Mouse (Mus musculus): ENCODE data around the gene Chia1. TPM values are rescaled to one million over a fixed set of nuclear protein-coding genes. Genes with fewer than 3 reads are reported as not detected.

Gene Chia1
- polyA plus RNA-seq, 1 experiment from 2014 or later, result not detected

DNA sequence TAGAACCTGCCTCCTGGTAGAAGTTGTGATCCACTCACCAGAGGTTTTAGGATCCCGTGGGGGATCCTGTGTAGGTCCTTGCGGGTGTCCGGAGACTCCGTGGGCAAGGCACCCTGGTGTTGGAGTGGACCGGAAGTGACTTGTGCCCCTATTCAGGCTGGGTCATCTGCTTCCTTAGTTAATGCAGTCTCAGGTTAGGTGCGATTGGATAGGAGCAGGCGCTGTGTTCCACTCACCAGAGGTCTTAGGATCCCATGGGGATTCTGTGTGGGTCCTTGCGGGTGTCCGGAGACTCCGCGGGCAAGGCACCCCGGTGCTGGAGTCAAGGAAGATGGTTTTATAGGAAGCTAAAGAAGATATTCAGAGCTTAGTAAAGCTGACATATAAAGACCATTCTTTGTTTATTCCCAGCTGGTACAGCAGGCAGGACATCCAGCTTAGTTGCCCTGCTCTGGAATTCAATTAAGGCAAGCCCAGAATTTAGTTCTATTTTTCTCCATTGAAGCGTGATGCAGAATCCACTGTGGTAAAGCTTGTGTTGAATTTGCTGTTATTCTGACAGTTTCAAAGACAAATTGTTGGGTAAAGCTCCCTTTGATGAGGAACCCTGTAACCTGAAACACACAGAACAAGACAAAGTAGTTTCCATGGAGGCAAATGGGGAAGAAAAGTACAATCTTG lies 64.6 kb downstream of the Chia1 start:
- ATAC-seq, result no peak

More for the DNA sequence above, 64.6 kb downstream of the Chia1 start:
- Histone ChIP-seq H3K36me3 (ENCODE audit: control insufficient read depth, insufficient read depth) (no peaks in the 10 kb centered on the region), H3K4me1 (replicated peaks; ENCODE audit: control insufficient read depth, insufficient read depth, low read length) (no peaks in the 10 kb centered on the region), H3K9me3 (ENCODE audit: control insufficient read depth) (no peaks in the 10 kb centered on the region), H3K27ac (ENCODE audit: low read depth, low read length) (no peak overlapping the region), H3K4me3 (ENCODE audit: low read depth, low read length) (no peak overlapping the region), H3K27me3 (replicated peaks; ENCODE audit: control insufficient read depth, insufficient read depth, low read length) (no peaks in the 10 kb centered on the region), H3K4me2 (replicated peaks; ENCODE audit: low read depth) (no peak overlapping the region), H3K9ac (ENCODE audit: low read depth, low read length) (no peak overlapping the region)
- 84% methylated on average over 13 of the region's 13 CpGs for WGBS
- no peak for TF ChIP-seq CTCF (IDR thresholded peaks at IDR 0.05; ENCODE audit: low read depth)

Other genes starting within 250 kb of the Chia1 start
- 0.43 TPM in 2 replicates for gene Adora3, start 242.4 kb upstream of the Chia1 start, polyA plus RNA-seq (2015; fragmentation: Nextera tagmentation; extraction: Ambion mirVana)
- 0.44 and 0.48 TPM in 2 replicates for gene Tmigd3, start 242.3 kb upstream of the Chia1 start, polyA plus RNA-seq (2015; fragmentation: Nextera tagmentation; extraction: Ambion mirVana)
- 0.89 and 1.7 TPM in 2 replicates for gene I830077J02Rik, start 180.6 kb upstream of the Chia1 start, polyA plus RNA-seq (2015; fragmentation: Nextera tagmentation; extraction: Ambion mirVana)
- gene Wdr77, start 153.9 kb upstream of the Chia1 start, polyA plus RNA-seq (2015; fragmentation: Nextera tagmentation; extraction: Ambion mirVana), result 33.1 and 33.4 TPM in 2 replicates
- 556 and 605 TPM in 2 replicates for gene Atp5f1, start 153.1 kb upstream of the Chia1 start, polyA plus RNA-seq (2015; fragmentation: Nextera tagmentation; extraction: Ambion mirVana)
- gene Ovgp1, start 139.5 kb upstream of the Chia1 start, polyA plus RNA-seq (2015; fragmentation: Nextera tagmentation; extraction: Ambion mirVana), result 0.20 and 0.31 TPM in 2 replicates
- not detected in 2 replicates for gene Pifo, start 98.6 kb upstream of the Chia1 start, polyA plus RNA-seq (2015; fragmentation: Nextera tagmentation; extraction: Ambion mirVana)
- gene Chil5, start 80.4 kb upstream of the Chia1 start, polyA plus RNA-seq (2015; fragmentation: Nextera tagmentation; extraction: Ambion mirVana), result 0.16 TPM in 1 of 2 replicates, not detected in the other
- 0.13 TPM in 1 of 2 replicates, not detected in the other for gene Chil3, start 54.3 kb downstream of the Chia1 start, polyA plus RNA-seq (2015; fragmentation: Nextera tagmentation; extraction: Ambion mirVana)
- not detected in 2 replicates for gene Chil4, start 106.3 kb downstream of the Chia1 start, polyA plus RNA-seq (2015; fragmentation: Nextera tagmentation; extraction: Ambion mirVana)

All from intestine, postnatal 0 days (tissue).